Mouse (Mus musculus) midbrain, embryonic 15.5 days (tissue): Measurements from ENCODE around the gene Gng2. TPM values are rescaled to one million over a fixed set of nuclear protein-coding genes. Genes with fewer than 3 reads are reported as not detected.

Source experiments
- ATAC-seq: fragments of 200-750 bp; cut with Nextera tagmentation; replicated peaks from 2 replicates; pipeline ENCODE4 v1.8.0; 2017; ENCODE audit warnings: moderate TSS enrichment
- H3K27ac ChIP-seq: fragments of 300-500 bp; sonication (generic); 2 replicates; pipeline ENCODE4 v1.5.1; 2015; ENCODE audit warnings: mild to moderate bottlenecking, inconsistent platforms
- H3K27me3 ChIP-seq: fragments of 300-500 bp; sonication (generic); replicated peaks from 2 replicates; pipeline ENCODE4 v1.6.1; 2015; ENCODE audit warnings: inconsistent platforms
- H3K36me3 ChIP-seq: fragments of 300-500 bp; sonication (generic); replicated peaks from 2 replicates; pipeline ENCODE4 v1.6.1; 2015; ENCODE audit warnings: inconsistent platforms
- H3K4me1 ChIP-seq: fragments of 300-500 bp; sonication (generic); 2 replicates; pipeline ENCODE4 v1.6.1; 2015; ENCODE audit warnings: inconsistent platforms
- H3K4me2 ChIP-seq: fragments of 300-500 bp; sonication (generic); 2 replicates; pipeline ENCODE4 v1.6.1; 2015; ENCODE audit warnings: inconsistent platforms, mild to moderate bottlenecking, moderate library complexity
- H3K4me3 ChIP-seq: fragments of 300-500 bp; sonication (generic); 2 replicates; pipeline ENCODE4 v1.5.1; 2015; ENCODE audit warnings: mild to moderate bottlenecking, inconsistent platforms
- H3K9ac ChIP-seq: fragments of 300-500 bp; sonication (generic); 2 replicates; pipeline ENCODE4 v1.6.1; 2015; ENCODE audit warnings: mild to moderate bottlenecking, inconsistent platforms
- H3K9me3 ChIP-seq: fragments of 300-500 bp; sonication (generic); 2 replicates; pipeline ENCODE4 v1.6.1; 2016; ENCODE audit warnings: inconsistent platforms
- WGBS: fragments of 180-500 bp; shearing (Covaris S2); methylation state at CpG from one replicate; pipeline ENCODE4 v1.1.7; 2015; ENCODE audit warnings: mixed read lengths; 5-methylcytosine and 5-hydroxymethylcytosine counted together
- polyA plus RNA-seq: library from polyadenylated mRNA; unstranded; fragments of >200 nt; fragmentation: Nextera tagmentation; extraction: Ambion mirVana; gene quantifications from 2 replicates; pipeline ENCODE4 v1.2.1, GENCODE M21; 2015

The Gng2 gene
- 452 and 467 TPM in 2 replicates for polyA plus RNA-seq

- Histone ChIP-seq H3K27ac (peak within 1 kb of the TSS; percentile 97), H3K4me1 (peaks cover 38% of the 10 kb centered on the region), H3K9ac (peak within 1 kb of the TSS; percentile 86), H3K36me3 (no peaks in the 10 kb centered on the region), H3K4me2 (peak within 1 kb of the TSS; percentile 53), H3K9me3 (no peaks in the 10 kb centered on the region), H3K27me3 (no peaks in the 10 kb centered on the region), H3K4me3 (peak within 1 kb of the TSS; percentile 71)
- ATAC-seq = peak; percentile 48
- WGBS = 4% methylated on average over 15 of the region's 15 CpGs
These were observed at the start of gene Gng2 for GRCm38 (mm10) chr14:19977271-19978024. Gene Gng2 (minus strand): TSS chr14:19977627.

- WGBS = 79% methylated on average over 6 of the region's 6 CpGs
- H3K4me2 ChIP-seq = no peak overlapping the region
- H3K27ac ChIP-seq = no peak overlapping the region
- no peaks in the 10 kb centered on the region for H3K4me1 ChIP-seq
- no peak for ATAC-seq
- H3K4me3 ChIP-seq = no peak overlapping the region
- H3K27me3 ChIP-seq = no peaks in the 10 kb centered on the region
- no peaks in the 10 kb centered on the region for H3K9me3 ChIP-seq
- H3K9ac ChIP-seq = no peak overlapping the region
- H3K36me3 ChIP-seq = no peaks in the 10 kb centered on the region
These were observed 47.7 kb upstream of the Gng2 start for GRCm38 (mm10) chr14:20024888-20025719.

GRCm38 (mm10) chr14:20023939-20024338 is 46.5 kb upstream of the Gng2 start:
- WGBS = 98% methylated on average over 2 of the region's 2 CpGs
- H3K27me3 ChIP-seq = no peaks in the 10 kb centered on the region
- no peaks in the 10 kb centered on the region for H3K36me3 ChIP-seq
- no peak overlapping the region for H3K27ac ChIP-seq
- H3K9me3 ChIP-seq = no peaks in the 10 kb centered on the region
- no peak for ATAC-seq
- no peak overlapping the region for H3K9ac ChIP-seq
- no peak overlapping the region for H3K4me2 ChIP-seq
- no peak overlapping the region for H3K4me3 ChIP-seq
- H3K4me1 ChIP-seq = no peaks in the 10 kb centered on the region

GRCm38 (mm10) chr14:20019486-20019885 is 42.1 kb upstream of the Gng2 start:
- no peak for ATAC-seq
- H3K4me1 ChIP-seq = no peaks in the 10 kb centered on the region
- WGBS = 83% methylated on average over 3 of the region's 3 CpGs

GRCm38 (mm10) chr14:20012506-20013275 is 35.3 kb upstream of the Gng2 start:
- no peak overlapping the region for H3K4me2 ChIP-seq
- no peak for ATAC-seq
- H3K36me3 ChIP-seq = no peaks in the 10 kb centered on the region
- H3K4me1 ChIP-seq = no peaks in the 10 kb centered on the region
- 72% methylated on average over 9 of the region's 9 CpGs for WGBS
- H3K9me3 ChIP-seq = no peaks in the 10 kb centered on the region
- no peak overlapping the region for H3K9ac ChIP-seq
- no peak overlapping the region for H3K27ac ChIP-seq
- H3K4me3 ChIP-seq = no peak overlapping the region
- H3K27me3 ChIP-seq = no peaks in the 10 kb centered on the region

More at GRCm38 (mm10) chr14:20019486-20019885, 42.1 kb upstream of the Gng2 start:
- no peak overlapping the region for H3K9ac ChIP-seq
- H3K27ac ChIP-seq = no peak overlapping the region
- H3K4me2 ChIP-seq = no peak overlapping the region
- no peaks in the 10 kb centered on the region for H3K36me3 ChIP-seq
- H3K27me3 ChIP-seq = no peaks in the 10 kb centered on the region
- H3K9me3 ChIP-seq = no peaks in the 10 kb centered on the region
- no peak overlapping the region for H3K4me3 ChIP-seq

- whole genome bisulfite sequencing = 81% methylated on average over 3 of the region's 3 CpGs
- no peak for ATAC-seq
- no peaks in the 10 kb centered on the region for H3K9me3 ChIP-seq
- no peak overlapping the region for H3K9ac ChIP-seq
- H3K27me3 ChIP-seq = no peaks in the 10 kb centered on the region
- H3K4me3 ChIP-seq = no peak overlapping the region
- no peaks in the 10 kb centered on the region for H3K4me1 ChIP-seq
- no peak overlapping the region for H3K27ac ChIP-seq
- H3K36me3 ChIP-seq = no peaks in the 10 kb centered on the region
- no peak overlapping the region for H3K4me2 ChIP-seq
These were observed 30.0 kb upstream of the Gng2 start for GRCm38 (mm10) chr14:20007446-20007845.

- no peaks in the 10 kb centered on the region for H3K36me3 ChIP-seq
- no peaks in the 10 kb centered on the region for H3K27me3 ChIP-seq
- no peaks in the 10 kb centered on the region for H3K9me3 ChIP-seq
- H3K4me3 ChIP-seq = no peak overlapping the region
- no peak overlapping the region for H3K9ac ChIP-seq
- no peak for ATAC-seq
- H3K27ac ChIP-seq = no peak overlapping the region
- no peaks in the 10 kb centered on the region for H3K4me1 ChIP-seq
- H3K4me2 ChIP-seq = no peak overlapping the region
These were observed 27.4 kb upstream of the Gng2 start for GRCm38 (mm10) chr14:20004777-20005289.

GRCm38 (mm10) chr14:19996853-19997252 is 19.4 kb upstream of the Gng2 start:
- Histone ChIP-seq H3K4me2 (no peak overlapping the region), H3K36me3 (no peaks in the 10 kb centered on the region), H3K9ac (no peak overlapping the region), H3K4me3 (no peak overlapping the region), H3K4me1 (peaks cover 1% of the 10 kb centered on the region; the same call in 1 of the 2 replicates), H3K27me3 (no peaks in the 10 kb centered on the region), H3K9me3 (no peaks in the 10 kb centered on the region), H3K27ac (no peak overlapping the region)
- no peak for ATAC-seq
- WGBS = 75% methylated on average over 5 of the region's 5 CpGs

GRCm38 (mm10) chr14:19995943-19996342 is 18.5 kb upstream of the Gng2 start:
- Histone ChIP-seq H3K4me1 (peaks cover 4% of the 10 kb centered on the region; the same call in 1 of the 2 replicates), H3K36me3 (no peaks in the 10 kb centered on the region), H3K4me2 (no peak overlapping the region), H3K4me3 (no peak overlapping the region), H3K27me3 (no peaks in the 10 kb centered on the region), H3K27ac (no peak overlapping the region), H3K9me3 (no peaks in the 10 kb centered on the region), H3K9ac (no peak overlapping the region)
- WGBS = 89% methylated on average over 4 of the region's 4 CpGs
- no peak for ATAC-seq

- peaks cover 4% of the 10 kb centered on the region; the same call in 1 of the 2 replicates for H3K4me1 ChIP-seq
- ATAC-seq = no peak
- H3K4me3 ChIP-seq = no peak overlapping the region
- no peak overlapping the region for H3K9ac ChIP-seq
- 80% methylated on average over 5 of the region's 5 CpGs for WGBS
- no peaks in the 10 kb centered on the region for H3K36me3 ChIP-seq
- no peak overlapping the region for H3K27ac ChIP-seq
- no peaks in the 10 kb centered on the region for H3K9me3 ChIP-seq
- H3K4me2 ChIP-seq = no peak overlapping the region
- no peaks in the 10 kb centered on the region for H3K27me3 ChIP-seq
These were observed 16.6 kb upstream of the Gng2 start for GRCm38 (mm10) chr14:19994068-19994467.

- ATAC-seq = no peak
- no peak overlapping the region for H3K9ac ChIP-seq
- no peak overlapping the region for H3K4me3 ChIP-seq
- H3K4me1 ChIP-seq = peaks cover 5% of the 10 kb centered on the region; the same call in 1 of the 2 replicates
- no peaks in the 10 kb centered on the region for H3K9me3 ChIP-seq
- H3K27ac ChIP-seq = no peak overlapping the region
- 91% methylated on average over 3 of the region's 3 CpGs for WGBS
- H3K36me3 ChIP-seq = no peaks in the 10 kb centered on the region
- no peak overlapping the region for H3K4me2 ChIP-seq
- H3K27me3 ChIP-seq = no peaks in the 10 kb centered on the region
These were observed 16.1 kb upstream of the Gng2 start for GRCm38 (mm10) chr14:19993570-19993883.
